Mouse (Mus musculus): ENCODE results near the gene Dab2ip. TPM values are rescaled to one million over a fixed set of nuclear protein-coding genes. Genes with fewer than 3 reads are reported as not detected.

Dab2ip gene
- polyA plus RNA-seq, 1 experiment from 2014 or later, result 9.1 TPM

DNA sequence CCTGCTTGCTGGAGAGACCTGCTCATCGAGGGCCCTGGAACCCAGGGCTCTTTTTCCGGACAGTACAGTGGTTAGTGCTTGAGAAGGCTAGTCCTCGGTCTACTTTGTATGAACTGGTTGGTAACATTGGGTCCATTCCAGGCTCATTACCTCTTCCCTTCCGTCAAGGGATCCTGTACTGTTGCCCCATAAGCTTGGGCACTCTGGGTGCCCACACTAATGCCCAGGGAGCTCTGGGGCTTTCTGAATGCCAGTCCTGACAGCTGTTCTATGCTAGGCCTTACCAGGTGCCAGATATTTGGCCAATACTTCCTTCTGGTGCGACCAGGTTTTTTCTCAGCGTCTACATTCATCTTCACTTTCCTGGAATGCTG, 66.9 kb downstream of the Dab2ip start:
- Histone ChIP-seq H3K4me3 (ENCODE audit: low read depth, low read length) (no peak overlapping the region), H3K27ac (ENCODE audit: low read depth) (no peak overlapping the region), H3K27me3 (ENCODE audit: insufficient read depth, low read length) (no peaks in the 10 kb centered on the region), H3K9me3 (ENCODE audit: low read length) (no peaks in the 10 kb centered on the region), H3K4me1 (ENCODE audit: insufficient read depth) (peaks cover 4% of the 10 kb centered on the region; the same call in 1 of the 2 replicates), H3K9ac (replicated peaks) (no peak overlapping the region), H3K4me2 (ENCODE audit: low read depth, low read length) (no peak overlapping the region), H3K36me3 (replicated peaks; ENCODE audit: insufficient read depth, low read length) (no peaks in the 10 kb centered on the region)
- ATAC-seq, result no peak
- TF ChIP-seq EP300 (IDR thresholded peaks at IDR 0.05; ENCODE audit: low read depth) (no peak), CTCF (IDR thresholded peaks at IDR 0.05; ENCODE audit: low read depth) (no peak)
- DNase-seq, result no peak
- WGBS (ENCODE audit: insufficient replicate concordance), result 80% methylated on average over 6 of the region's 6 CpGs

DNA sequence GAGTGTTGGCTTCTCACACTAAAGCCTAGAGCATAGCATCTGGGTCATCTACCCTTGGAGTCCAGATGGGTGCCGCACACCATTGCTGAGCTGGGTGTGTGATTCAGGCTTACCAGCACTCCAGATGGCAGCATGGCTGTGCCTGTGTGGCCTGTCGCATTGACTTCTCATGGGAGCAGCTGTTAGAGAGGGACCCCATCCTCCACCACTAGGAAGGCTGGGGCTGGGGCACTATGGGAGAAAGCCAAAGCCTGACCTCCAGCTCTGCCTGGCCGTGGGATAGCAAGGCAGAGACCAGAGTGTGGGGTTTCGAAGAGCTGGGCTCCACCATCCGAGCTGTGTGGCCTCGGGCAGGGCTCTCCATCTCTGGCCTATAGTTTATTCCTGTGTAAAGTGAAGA, 67.5 kb downstream of the Dab2ip start:
- no peak for TF ChIP-seq EP300 (IDR thresholded peaks at IDR 0.05; ENCODE audit: low read depth)
- TF ChIP-seq CTCF (IDR thresholded peaks at IDR 0.05; ENCODE audit: low read depth), result no peak
- Histone ChIP-seq H3K4me3 (ENCODE audit: low read depth, low read length) (no peak overlapping the region), H3K4me2 (ENCODE audit: low read depth, low read length) (no peak overlapping the region), H3K9me3 (ENCODE audit: low read length) (no peaks in the 10 kb centered on the region), H3K9ac (replicated peaks) (no peak overlapping the region), H3K27ac (ENCODE audit: low read depth) (no peak overlapping the region), H3K36me3 (replicated peaks; ENCODE audit: insufficient read depth, low read length) (no peaks in the 10 kb centered on the region), H3K27me3 (ENCODE audit: insufficient read depth, low read length) (no peaks in the 10 kb centered on the region), H3K4me1 (ENCODE audit: insufficient read depth) (peaks cover 4% of the 10 kb centered on the region; the same call in 1 of the 2 replicates)
- WGBS (ENCODE audit: insufficient replicate concordance), result 71% methylated on average over 6 of the region's 6 CpGs
- DNase-seq (no peak), ATAC-seq (no peak)

DNA sequence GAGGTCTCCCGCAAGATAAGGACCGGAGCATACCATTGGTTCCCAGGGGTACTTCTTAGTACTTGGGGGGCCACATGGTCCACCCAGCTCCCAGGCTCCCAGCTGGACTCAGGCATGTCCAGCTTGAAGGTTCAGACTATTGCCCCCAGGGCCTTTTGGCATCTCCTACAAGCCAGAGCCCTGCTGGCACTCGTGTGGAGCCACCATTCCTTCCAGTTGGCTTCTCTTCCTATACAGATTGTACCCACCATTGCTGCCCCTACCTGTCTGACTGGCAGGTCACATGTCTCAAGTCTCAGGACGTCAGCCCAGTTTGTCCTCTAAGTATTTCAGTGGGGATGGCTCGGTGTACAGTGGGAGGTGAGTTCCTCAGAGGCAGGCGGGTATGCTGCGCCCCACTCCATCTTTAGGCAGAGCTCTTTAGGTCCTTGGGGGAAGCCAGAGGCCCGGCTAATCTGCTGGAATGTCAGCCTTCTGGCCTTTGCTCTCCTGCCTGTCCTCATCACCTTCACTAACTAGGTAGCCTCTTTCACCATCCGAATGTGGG, 68.2 kb downstream of the Dab2ip start:
- Histone ChIP-seq H3K4me1 (ENCODE audit: insufficient read depth) (peaks cover 4% of the 10 kb centered on the region; the same call in 1 of the 2 replicates), H3K4me3 (ENCODE audit: low read depth, low read length) (no peak overlapping the region), H3K27me3 (ENCODE audit: insufficient read depth, low read length) (no peaks in the 10 kb centered on the region), H3K9me3 (ENCODE audit: low read length) (no peaks in the 10 kb centered on the region), H3K4me2 (ENCODE audit: low read depth, low read length) (no peak overlapping the region), H3K27ac (ENCODE audit: low read depth) (no peak overlapping the region), H3K9ac (replicated peaks) (no peak overlapping the region), H3K36me3 (replicated peaks; ENCODE audit: insufficient read depth, low read length) (no peaks in the 10 kb centered on the region)
- TF ChIP-seq CTCF (IDR thresholded peaks at IDR 0.05; ENCODE audit: low read depth) (no peak), EP300 (IDR thresholded peaks at IDR 0.05; ENCODE audit: low read depth) (no peak)
- 72% methylated on average over 9 of the region's 9 CpGs for WGBS (ENCODE audit: insufficient replicate concordance)
- ATAC-seq (no peak), DNase-seq (no peak)

DNA sequence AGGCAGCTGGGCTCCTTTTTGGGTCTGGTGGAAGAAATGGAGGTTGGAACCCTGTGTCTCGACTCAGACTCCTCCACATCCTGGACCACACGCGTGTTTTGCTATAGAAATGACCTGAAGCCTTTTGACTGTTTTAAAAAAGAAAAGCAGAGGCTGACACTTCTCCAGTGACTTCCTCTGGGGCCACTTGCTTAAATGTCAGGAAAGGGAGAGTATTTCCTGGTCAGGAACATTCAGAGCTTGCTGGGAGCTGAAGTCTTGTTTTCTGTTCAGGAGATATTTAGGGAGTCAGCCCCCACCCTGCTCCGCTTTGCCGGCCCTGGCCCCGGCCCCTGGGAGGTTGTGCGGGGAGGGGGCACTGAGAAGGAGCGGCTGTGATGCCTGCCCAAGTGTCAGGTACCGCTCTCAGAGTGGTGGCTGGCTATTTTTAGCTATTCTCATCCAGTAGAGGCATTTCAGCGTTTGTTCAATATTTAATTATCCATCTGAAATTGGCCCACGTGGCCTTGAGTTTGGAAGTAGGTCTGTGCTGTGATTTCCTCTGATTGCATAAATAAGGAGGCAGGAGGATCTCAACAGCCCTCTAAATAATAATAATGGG, 69.3 kb downstream of the Dab2ip start:
- no peak for TF ChIP-seq EP300 (IDR thresholded peaks at IDR 0.05; ENCODE audit: low read depth)
- TF ChIP-seq CTCF (IDR thresholded peaks at IDR 0.05; ENCODE audit: low read depth), result no peak
- WGBS (ENCODE audit: insufficient replicate concordance), result 61% methylated on average over 11 of the region's 11 CpGs
- DNase-seq (no peak), ATAC-seq (no peak)
- no peaks in the 10 kb centered on the region for H3K9me3 ChIP-seq (ENCODE audit: low read length)
- H3K4me2 ChIP-seq (ENCODE audit: low read depth, low read length), result no peak overlapping the region
- peaks cover 4% of the 10 kb centered on the region; the same call in 1 of the 2 replicates for H3K4me1 ChIP-seq (ENCODE audit: insufficient read depth)
- H3K4me3 ChIP-seq (ENCODE audit: low read depth, low read length), result no peak overlapping the region
- H3K36me3 ChIP-seq (replicated peaks; ENCODE audit: insufficient read depth, low read length), result no peaks in the 10 kb centered on the region
- H3K27me3 ChIP-seq (ENCODE audit: insufficient read depth, low read length), result no peaks in the 10 kb centered on the region
- no peak overlapping the region for H3K9ac ChIP-seq (replicated peaks)
- H3K27ac ChIP-seq (ENCODE audit: low read depth), result no peak overlapping the region

DNA sequence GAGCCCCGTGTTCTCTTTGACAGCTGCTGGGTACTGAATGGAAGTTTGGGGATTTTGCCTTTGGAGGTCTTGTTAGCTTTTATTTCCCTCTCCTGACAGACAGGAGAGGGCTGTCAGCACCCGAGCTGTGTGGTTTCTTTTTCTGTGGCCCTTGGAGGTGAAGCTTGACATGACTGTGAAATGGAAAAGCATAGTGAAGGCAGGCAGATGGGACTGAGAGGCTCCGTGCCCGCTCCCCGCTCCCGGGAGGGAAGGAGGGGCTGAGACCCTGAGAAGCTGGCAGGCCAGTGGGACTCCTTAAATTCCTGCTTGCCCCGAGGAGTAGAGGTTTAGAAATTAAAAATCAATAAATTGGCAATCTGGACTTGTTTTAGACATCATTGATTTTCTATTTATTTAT, 70.0 kb downstream of the Dab2ip start:
- no peak for DNase-seq
- Histone ChIP-seq H3K27ac (ENCODE audit: low read depth) (no peak overlapping the region), H3K9me3 (ENCODE audit: low read length) (no peaks in the 10 kb centered on the region), H3K4me3 (ENCODE audit: low read depth, low read length) (no peak overlapping the region), H3K9ac (replicated peaks) (no peak overlapping the region), H3K27me3 (ENCODE audit: insufficient read depth, low read length) (no peaks in the 10 kb centered on the region), H3K4me2 (ENCODE audit: low read depth, low read length) (no peak overlapping the region), H3K4me1 (ENCODE audit: insufficient read depth) (peaks cover 4% of the 10 kb centered on the region; the same call in 1 of the 2 replicates), H3K36me3 (replicated peaks; ENCODE audit: insufficient read depth, low read length) (no peaks in the 10 kb centered on the region)
- WGBS (ENCODE audit: insufficient replicate concordance), result 76% methylated on average over 7 of the region's 7 CpGs
- TF ChIP-seq CTCF (IDR thresholded peaks at IDR 0.05; ENCODE audit: low read depth) (no peak), EP300 (IDR thresholded peaks at IDR 0.05; ENCODE audit: low read depth) (no peak)
- no peak for ATAC-seq

DNA sequence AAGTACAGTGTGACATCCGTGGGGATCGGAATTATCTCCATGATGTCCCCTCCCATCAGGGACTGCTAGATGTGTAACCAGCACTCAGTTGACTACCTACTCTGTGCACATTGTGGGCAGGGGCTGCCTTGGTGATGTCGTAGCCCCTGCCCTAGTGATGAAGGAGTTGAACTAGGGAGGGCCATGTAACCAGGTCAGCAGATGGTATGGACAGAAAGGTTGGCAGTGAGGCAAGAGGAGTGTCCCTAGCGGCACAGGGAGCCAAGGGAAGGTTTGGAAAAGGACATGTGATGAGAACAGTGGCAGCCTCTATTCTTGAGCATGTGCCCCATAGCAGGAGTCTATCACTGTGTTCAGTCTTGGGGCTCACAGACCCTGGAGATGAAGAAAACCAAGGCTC, 70.6 kb downstream of the Dab2ip start:
- no peaks in the 10 kb centered on the region for H3K36me3 ChIP-seq (replicated peaks; ENCODE audit: insufficient read depth, low read length)
- DNase-seq (no peak), ATAC-seq (no peak)
- no peak overlapping the region for H3K9ac ChIP-seq (replicated peaks)
- no peak overlapping the region for H3K4me3 ChIP-seq (ENCODE audit: low read depth, low read length)
- no peaks in the 10 kb centered on the region for H3K9me3 ChIP-seq (ENCODE audit: low read length)
- no peak for TF ChIP-seq CTCF (IDR thresholded peaks at IDR 0.05; ENCODE audit: low read depth)
- no peak for TF ChIP-seq EP300 (IDR thresholded peaks at IDR 0.05; ENCODE audit: low read depth)
- WGBS (ENCODE audit: insufficient replicate concordance), result 76% methylated on average over 4 of the region's 4 CpGs
- no peak overlapping the region for H3K4me2 ChIP-seq (ENCODE audit: low read depth, low read length)
- no peaks in the 10 kb centered on the region for H3K4me1 ChIP-seq (ENCODE audit: insufficient read depth)
- no peaks in the 10 kb centered on the region for H3K27me3 ChIP-seq (ENCODE audit: insufficient read depth, low read length)
- no peak overlapping the region for H3K27ac ChIP-seq (ENCODE audit: low read depth)
